Mouse (Mus musculus) layer of hippocampus, postnatal 25 days (tissue): Measurements from ENCODE around the gene Tm7sf3. TPM values are rescaled to one million over a fixed set of nuclear protein-coding genes. Genes with fewer than 3 reads are reported as not detected.
A peak's percentile ranks its signal among the peaks of the same experiment; 100 is the strongest.

Experiments used
- DNase-seq, 2 experiments: peaks; one replicate each; pipeline ENCODE4 v3.0.0; 2022; ENCODE audit warnings: mixed read lengths in 2 of 2, low spot score in 1 of 2; ENCODE audit errors: extremely low spot score in 1 of 2
- total RNA-seq, 2 experiments: library from RNA; stranded (reverse); gene quantifications; 2 replicates each; pipeline ENCODE4 v1.2.3; 2021

Tm7sf3 gene
- total RNA-seq: 10 to 100 TPM; 42.0 to 44.2 TPM

- peak; percentile 91 to 93 for DNase-seq
Observed at GRCm38 (mm10) chr6:146642276-146643183, at the start of gene Tm7sf3, which contains the start of gene Med21. TSS of gene Tm7sf3 (minus strand) at chr6:146642824. TSS of gene Med21 (plus strand) at chr6:146642547.

- no peak for DNase-seq
Observed at GRCm38 (mm10) chr6:146688861-146689260, 46.2 kb upstream of the Tm7sf3 start.

DNA sequence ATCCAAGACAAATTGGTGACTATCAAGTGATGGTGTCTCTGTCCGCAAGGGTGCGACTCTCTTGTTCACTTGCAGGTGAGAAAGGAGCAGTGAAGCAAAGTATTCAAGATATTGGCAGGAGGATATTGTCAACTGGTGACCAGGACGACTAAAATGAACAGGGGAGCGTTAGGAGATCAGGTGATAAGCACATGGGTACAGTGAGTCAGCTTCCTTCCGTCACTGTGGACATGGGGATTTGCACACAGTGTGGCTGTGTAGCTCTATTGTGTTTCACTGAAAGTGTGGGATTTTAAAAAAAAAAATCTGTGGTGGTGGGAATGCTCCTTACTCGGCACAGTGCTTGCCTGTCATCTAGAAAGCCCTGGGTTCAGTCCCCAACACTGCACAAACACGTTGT is 45.4 kb upstream of the Tm7sf3 start:
- DNase-seq: no peak

- DNase-seq: no peak
Observed at GRCm38 (mm10) chr6:146686463-146687196, 44.0 kb upstream of the Tm7sf3 start.

GRCm38 (mm10) chr6:146685781-146686308 is 43.2 kb upstream of the Tm7sf3 start:
- peak in 1 of 2 experiments; percentile 33 for DNase-seq

DNA sequence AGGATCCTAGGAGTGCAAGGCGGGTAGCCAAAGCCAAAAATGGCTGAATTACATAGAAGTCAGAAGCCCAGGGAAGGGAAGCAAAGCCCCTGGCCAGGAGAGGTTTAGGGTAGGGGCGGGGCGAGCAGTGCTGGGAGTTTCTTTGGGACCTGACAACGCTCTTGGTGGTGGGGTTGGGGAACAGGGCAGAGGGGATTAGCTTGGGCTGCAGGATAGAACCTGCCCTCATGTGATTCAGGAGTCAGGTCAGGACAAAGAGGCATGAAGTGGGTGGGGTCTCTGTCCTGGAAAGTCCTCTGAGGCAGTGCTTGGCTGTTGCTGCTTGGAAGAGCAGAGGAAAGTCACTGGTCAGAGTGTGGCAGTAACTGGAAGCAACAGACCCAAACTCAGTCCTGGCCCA is 41.3 kb upstream of the Tm7sf3 start:
- DNase-seq: no peak

DNA sequence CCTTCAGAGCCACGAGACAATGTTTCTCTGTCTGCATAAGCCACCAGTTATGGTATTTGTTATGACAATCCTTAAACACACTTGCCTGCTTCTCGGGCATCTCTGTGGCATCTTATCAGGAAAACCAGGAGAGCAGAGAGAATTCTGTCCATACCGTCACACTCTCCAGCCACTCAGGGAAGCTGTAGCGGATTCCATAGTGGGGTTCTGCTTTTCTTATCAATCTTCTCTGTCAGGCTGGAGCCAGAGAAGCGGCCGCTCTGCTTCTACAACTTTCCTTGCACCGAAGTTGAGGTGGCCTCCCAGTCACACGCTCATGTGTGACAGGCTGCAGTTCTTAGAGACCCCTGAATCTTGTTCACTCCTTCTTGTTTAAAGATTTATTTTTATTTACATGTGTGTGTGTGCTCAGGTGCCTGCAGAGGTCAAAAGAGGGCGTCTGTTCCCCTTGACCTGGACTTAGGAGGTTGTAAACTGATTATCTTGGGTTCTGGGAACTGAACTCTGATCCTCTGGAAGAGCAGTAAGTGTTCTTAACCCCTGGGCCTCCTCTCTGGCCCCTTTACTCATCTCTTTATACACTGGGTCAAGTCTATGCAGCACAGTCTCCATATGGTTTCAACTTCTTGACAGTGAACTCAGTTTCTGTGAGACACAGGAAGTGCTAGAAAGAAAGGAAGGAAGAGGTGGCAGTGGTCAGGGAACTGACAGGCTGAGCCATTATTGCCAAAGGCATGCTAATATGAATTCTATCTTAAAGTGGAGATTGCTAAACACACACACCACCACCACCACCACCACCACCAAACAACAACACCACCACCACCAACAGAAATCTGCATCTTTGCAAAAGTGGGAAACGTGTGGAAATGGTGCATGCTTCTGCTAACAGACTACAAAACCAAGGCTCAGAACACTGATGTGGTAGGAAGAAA is 35.8 kb upstream of the Tm7sf3 start:
- no peak for DNase-seq

DNA sequence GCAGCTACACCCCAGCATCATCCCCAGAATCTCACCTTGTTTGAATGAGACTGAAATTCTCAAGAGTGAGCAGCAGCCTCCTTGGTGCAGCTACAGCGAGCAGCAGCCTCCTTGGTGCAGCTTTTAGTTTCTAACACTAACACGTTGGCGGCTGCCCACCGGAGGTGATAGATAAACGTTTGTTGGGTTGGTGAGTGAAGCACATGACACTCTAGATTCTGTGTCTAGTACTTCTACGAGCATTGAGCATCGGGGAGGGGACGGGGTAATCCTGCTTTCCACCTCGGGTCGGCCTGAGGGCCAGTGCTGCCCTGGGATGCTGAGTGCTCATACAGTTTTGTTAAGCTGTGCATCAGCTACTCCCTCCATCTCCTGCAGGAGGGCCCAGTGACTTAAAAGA is 34.3 kb upstream of the Tm7sf3 start:
- DNase-seq: no peak

GRCm38 (mm10) chr6:146674881-146675536 is 32.4 kb upstream of the Tm7sf3 start:
- DNase-seq: no peak

DNA sequence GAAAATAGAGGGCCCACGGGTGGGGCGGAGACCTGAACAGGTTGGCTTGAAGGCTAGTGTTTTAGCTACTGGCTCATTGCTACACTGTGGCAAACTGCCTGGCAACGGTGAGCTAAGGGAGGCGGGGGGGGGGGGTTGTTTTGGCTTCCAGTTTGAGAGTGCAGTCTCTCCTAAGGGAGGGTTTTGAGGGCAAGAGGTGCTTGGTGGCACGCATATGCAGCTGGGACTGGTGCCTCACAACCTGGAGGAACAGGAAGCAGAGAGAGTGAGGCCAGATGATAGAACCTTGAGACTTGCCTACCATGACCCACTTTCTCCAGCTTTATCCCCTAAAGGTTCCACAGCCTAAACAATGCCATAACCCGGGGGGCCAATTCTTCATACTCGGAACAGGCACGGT is 31.8 kb upstream of the Tm7sf3 start:
- no peak for DNase-seq

DNA sequence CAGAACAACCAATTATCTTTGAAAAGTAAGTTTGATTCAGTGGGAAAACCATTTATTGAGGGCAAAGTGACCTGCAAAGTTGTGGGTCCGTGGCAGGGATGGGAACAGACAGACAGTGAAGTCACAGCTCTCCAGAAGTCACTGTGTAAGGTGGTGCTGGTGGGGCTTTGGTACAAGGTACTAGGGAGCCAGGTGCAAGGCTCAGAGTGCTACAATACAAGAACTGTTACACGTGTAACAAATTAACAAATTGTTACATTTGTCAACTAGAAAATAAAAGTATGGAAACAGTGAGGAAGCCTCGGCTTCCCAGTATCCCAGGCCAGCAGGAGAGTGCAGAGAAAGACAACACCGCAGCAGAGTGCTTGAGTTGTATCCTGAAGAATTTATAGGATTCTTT is 31.1 kb upstream of the Tm7sf3 start:
- DNase-seq: no peak

GRCm38 (mm10) chr6:146672106-146672505 is 29.5 kb upstream of the Tm7sf3 start:
- no peak for DNase-seq

DNA sequence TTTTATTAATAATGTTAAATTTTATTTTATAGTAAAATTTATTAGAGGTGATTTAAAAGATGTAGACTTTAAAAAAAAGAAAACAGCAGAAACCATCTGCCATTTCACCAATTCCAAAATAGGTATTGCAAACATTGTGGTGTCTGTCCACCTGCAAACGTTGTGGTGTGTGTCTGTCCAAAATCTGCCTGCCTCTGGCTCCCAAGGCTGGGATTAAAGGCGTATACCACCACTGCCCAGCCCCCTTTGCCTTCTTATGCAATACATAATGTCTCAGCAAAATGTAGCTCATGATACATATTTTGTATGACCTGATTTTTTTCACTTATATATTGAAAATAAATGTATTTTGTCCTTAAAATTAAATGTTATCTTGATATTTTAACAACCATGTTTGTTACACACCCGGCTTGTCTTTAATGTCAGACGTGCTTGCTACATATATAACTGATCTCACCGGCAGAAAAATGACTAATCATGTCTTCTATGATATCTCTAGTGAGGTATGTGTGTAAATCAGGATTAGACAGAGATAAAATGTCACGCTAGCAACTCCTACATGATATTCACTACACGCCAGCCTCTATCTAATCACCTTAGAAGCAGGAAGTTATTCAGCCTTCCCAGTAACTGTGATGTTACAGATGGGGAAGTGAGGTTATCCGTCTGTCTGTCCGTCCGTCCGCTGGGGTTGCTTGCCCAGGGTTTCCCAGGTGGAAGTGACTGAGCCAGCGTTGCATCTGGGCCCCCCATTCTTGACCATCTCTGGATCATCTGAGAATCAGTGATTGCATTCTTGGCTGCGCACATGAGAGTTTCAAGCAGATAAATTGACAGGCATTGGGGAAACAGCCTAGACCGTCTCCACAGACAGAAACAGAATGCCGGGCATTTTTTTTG is 28.6 kb upstream of the Tm7sf3 start:
- DNase-seq: no peak

DNA sequence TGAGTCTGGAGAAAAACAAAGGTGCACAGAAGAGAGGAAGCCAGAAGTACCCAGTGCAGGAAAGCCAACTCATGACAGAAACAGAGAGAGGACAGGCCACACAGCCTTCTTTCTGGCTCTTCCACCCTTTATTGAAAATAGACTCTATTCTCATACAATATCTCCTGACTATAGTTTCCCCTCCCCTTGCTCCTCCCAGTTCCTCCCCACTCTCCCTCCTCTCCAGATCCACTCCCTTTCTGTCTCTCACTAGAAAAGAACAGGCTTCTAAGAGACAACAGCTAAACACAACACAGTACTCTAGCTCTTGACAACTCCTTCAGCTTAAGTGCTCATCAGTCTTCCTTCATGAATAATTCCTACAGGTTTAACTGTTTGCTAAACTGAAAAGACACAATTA is 26.0 kb upstream of the Tm7sf3 start:
- DNase-seq: no peak

DNA sequence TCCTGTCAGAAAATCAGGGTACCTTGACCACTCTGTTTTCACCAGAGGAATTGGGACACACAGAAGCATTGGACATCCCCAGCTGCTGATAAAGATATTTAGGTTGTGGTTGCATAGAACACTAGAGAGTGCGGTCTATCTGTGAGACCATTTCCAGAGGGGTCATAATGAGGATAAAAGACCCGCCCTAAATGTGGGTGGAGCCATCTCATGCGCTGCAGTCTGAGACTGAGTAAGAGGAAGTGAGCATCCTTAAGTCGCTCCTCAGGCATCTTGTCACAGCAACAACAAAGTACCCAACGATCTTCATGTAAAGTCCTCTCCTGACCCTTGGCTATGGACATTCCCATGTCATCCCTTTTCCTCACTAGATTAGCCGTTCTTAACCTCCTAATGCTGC is 24.2 kb upstream of the Tm7sf3 start:
- DNase-seq: no peak

DNA sequence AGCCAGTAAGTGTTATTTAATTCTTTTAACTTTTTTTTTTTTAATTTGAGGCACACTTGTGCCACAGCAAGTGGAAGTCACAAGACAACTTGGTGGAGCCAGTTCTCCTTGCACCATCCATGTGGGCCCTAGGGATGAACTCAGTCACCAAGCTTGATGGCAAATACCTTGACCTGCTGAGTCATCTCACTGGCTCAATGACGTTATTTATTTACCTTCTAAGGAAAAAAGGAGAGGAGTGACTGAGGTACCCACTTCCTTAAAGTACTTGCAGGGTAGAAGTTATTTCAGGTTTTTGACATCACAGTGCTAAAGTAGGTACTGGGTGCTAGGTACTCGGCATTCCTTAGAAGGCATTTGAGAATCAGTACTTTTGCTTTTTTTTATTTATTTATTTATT is 22.8 kb upstream of the Tm7sf3 start:
- no peak for DNase-seq

GRCm38 (mm10) chr6:146664917-146665316 is 22.3 kb upstream of the Tm7sf3 start:
- DNase-seq: no peak

DNA sequence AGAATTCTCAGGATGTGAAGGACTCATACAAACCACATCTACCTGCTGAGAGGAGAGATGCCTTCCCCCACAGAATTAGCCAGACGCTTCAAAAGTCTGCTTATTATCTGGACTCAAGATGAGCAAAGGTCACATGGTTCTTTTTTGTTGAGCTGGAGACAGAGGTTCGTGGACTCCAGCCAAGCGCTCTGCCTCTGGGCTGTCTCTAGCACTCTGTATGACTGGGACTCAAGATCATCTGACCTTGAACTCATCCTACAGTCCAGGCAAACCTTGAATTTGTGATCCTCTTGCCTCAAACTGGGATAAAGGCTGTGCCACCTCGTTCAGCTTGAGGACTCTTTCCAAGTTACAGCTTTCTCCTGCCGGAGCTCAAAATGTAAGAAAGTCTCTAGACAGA is 21.5 kb upstream of the Tm7sf3 start:
- DNase-seq: no peak

GRCm38 (mm10) chr6:146662679-146663078 is 20.1 kb upstream of the Tm7sf3 start:
- DNase-seq: peak in 1 of 2 experiments; percentile 41
